Mouse (Mus musculus) forebrain, embryonic 15.5 days (tissue): ENCODE data around the gene Fam89b. TPM values are rescaled to one million over a fixed set of nuclear protein-coding genes. Genes with fewer than 3 reads are reported as not detected.

ENCODE experiments used
- ATAC-seq: fragments of 200-750 bp; cut with Nextera tagmentation; replicated peaks from 2 replicates; pipeline ENCODE4 v1.8.0; 2017; ENCODE audit warnings: mild to moderate bottlenecking, moderate TSS enrichment, moderate library complexity
- H3K27ac ChIP-seq: fragments of 300-500 bp; sonication (generic); replicated peaks from 2 replicates; pipeline ENCODE4 v1.5.1; 2015; ENCODE audit warnings: mild to moderate bottlenecking, inconsistent platforms
- H3K27me3 ChIP-seq: fragments of 300-500 bp; sonication (generic); 2 replicates; pipeline ENCODE4 v1.6.1; 2015; ENCODE audit warnings: inconsistent platforms
- H3K36me3 ChIP-seq: fragments of 300-500 bp; sonication (generic); 2 replicates; pipeline ENCODE4 v1.6.1; 2015; ENCODE audit warnings: mild to moderate bottlenecking, inconsistent platforms
- H3K4me1 ChIP-seq: fragments of 300-500 bp; sonication (generic); 2 replicates; pipeline ENCODE4 v1.6.1; 2015; ENCODE audit warnings: inconsistent platforms
- H3K4me2 ChIP-seq: fragments of 300-500 bp; sonication (generic); replicated peaks from 2 replicates; pipeline ENCODE4 v1.6.1; 2015; ENCODE audit warnings: mild to moderate bottlenecking, inconsistent platforms
- H3K4me3 ChIP-seq: fragments of 300-500 bp; sonication (generic); 2 replicates; pipeline ENCODE4 v1.5.1; 2015; ENCODE audit warnings: mild to moderate bottlenecking, inconsistent platforms
- H3K9ac ChIP-seq: fragments of 300-500 bp; sonication (generic); replicated peaks from 2 replicates; pipeline ENCODE4 v1.6.1; 2015; ENCODE audit warnings: mild to moderate bottlenecking, inconsistent platforms
- H3K9me3 ChIP-seq: fragments of 300-500 bp; sonication (generic); 2 replicates; pipeline ENCODE4 v1.6.1; 2016; ENCODE audit warnings: inconsistent platforms
- WGBS: fragments of 180-500 bp; shearing (Covaris S2); methylation state at CpG from one replicate; pipeline ENCODE4 v1.1.7; 2015; ENCODE audit warnings: mixed read lengths; 5-methylcytosine and 5-hydroxymethylcytosine counted together
- polyA plus RNA-seq: library from polyadenylated mRNA; unstranded; fragments of >200 nt; fragmentation: Nextera tagmentation; extraction: Ambion mirVana; gene quantifications from 2 replicates; pipeline ENCODE4 v1.2.1, GENCODE M21; 2015

The Fam89b gene
- polyA plus RNA-seq, 1 experiment from 2014 or later, result 190 TPM

GRCm38 (mm10) chr19:5716955-5717354 is 12.5 kb downstream of the Fam89b start:
- no peaks in the 10 kb centered on the region for H3K9me3 ChIP-seq
- H3K4me2 ChIP-seq, result no peak overlapping the region
- H3K36me3 ChIP-seq, result peaks cover 63% of the 10 kb centered on the region
- 60% methylated on average over 10 of the region's 10 CpGs for WGBS
- H3K4me3 ChIP-seq, result no peak overlapping the region
- H3K9ac ChIP-seq, result no peak overlapping the region
- no peaks in the 10 kb centered on the region for H3K27me3 ChIP-seq
- H3K4me1 ChIP-seq, result peaks cover 19% of the 10 kb centered on the region
- H3K27ac ChIP-seq, result peak overlapping the region; percentile 27; the same call in 1 of the 2 replicates
- no peak for ATAC-seq

GRCm38 (mm10) chr19:5715793-5716688 is 13.4 kb downstream of the Fam89b start:
- Histone ChIP-seq H3K4me1 (peaks cover 19% of the 10 kb centered on the region), H3K4me2 (peak overlapping the region; percentile 33), H3K36me3 (peaks cover 57% of the 10 kb centered on the region), H3K27me3 (no peaks in the 10 kb centered on the region), H3K9me3 (no peaks in the 10 kb centered on the region), H3K9ac (peak overlapping the region; percentile 41), H3K4me3 (peak overlapping the region; percentile 27), H3K27ac (0 out of 2 replicates have a peak overlapping the region, but pooled peaks have one; percentile 43)
- ATAC-seq, result peak; percentile 67
- 17% methylated on average over 43 of the region's 43 CpGs for WGBS

GRCm38 (mm10) chr19:5713730-5714129 is 15.7 kb downstream of the Fam89b start:
- no peak for ATAC-seq
- H3K27me3 ChIP-seq, result no peaks in the 10 kb centered on the region
- H3K27ac ChIP-seq, result no peak overlapping the region
- H3K9me3 ChIP-seq, result no peaks in the 10 kb centered on the region
- no peak overlapping the region for H3K4me3 ChIP-seq
- no peak overlapping the region for H3K9ac ChIP-seq
- peaks cover 19% of the 10 kb centered on the region for H3K4me1 ChIP-seq
- peaks cover 52% of the 10 kb centered on the region for H3K36me3 ChIP-seq
- whole genome bisulfite sequencing, result 15% methylated on average over 2 of the region's 2 CpGs
- H3K4me2 ChIP-seq, result no peak overlapping the region; the same call in 1 of the 2 replicates

DNA sequence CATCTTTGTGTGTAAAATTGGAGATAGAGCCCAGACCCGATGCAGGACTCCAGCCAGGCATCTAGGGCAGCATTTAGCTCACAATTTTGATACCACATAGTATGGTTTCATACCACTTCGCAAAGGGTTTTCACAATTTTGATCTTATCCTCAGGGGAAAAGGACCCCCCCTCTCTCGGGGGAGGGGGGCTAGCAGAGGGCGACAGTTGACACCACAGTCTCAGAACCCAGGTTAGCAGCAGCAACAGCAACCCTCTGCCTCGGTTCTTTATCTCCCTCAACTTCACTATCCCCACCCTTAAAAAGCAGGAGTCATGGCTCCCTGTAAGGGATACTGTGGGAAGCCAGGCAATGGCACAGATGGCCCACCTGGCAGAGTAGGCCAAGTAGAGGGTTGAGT is 16.2 kb downstream of the Fam89b start:
- H3K4me1 ChIP-seq, result peaks cover 19% of the 10 kb centered on the region
- no peak for ATAC-seq
- no peaks in the 10 kb centered on the region for H3K27me3 ChIP-seq
- H3K9me3 ChIP-seq, result no peaks in the 10 kb centered on the region
- no peak overlapping the region for H3K27ac ChIP-seq
- peak overlapping the region; percentile 8; the same call in 1 of the 2 replicates for H3K9ac ChIP-seq
- H3K36me3 ChIP-seq, result peaks cover 53% of the 10 kb centered on the region
- WGBS, result 82% methylated on average over 5 of the region's 5 CpGs
- no peak overlapping the region for H3K4me3 ChIP-seq
- H3K4me2 ChIP-seq, result no peak overlapping the region

- Histone ChIP-seq H3K36me3 (peaks cover 56% of the 10 kb centered on the region), H3K27me3 (no peaks in the 10 kb centered on the region), H3K4me2 (no peak overlapping the region), H3K9me3 (no peaks in the 10 kb centered on the region), H3K9ac (no peak overlapping the region), H3K27ac (no peak overlapping the region), H3K4me3 (no peak overlapping the region), H3K4me1 (peaks cover 18% of the 10 kb centered on the region)
- 95% methylated on average over 14 of the region's 14 CpGs for WGBS
- ATAC-seq, result no peak
Measured at GRCm38 (mm10) chr19:5711907-5712460, 17.5 kb downstream of the Fam89b start.

DNA sequence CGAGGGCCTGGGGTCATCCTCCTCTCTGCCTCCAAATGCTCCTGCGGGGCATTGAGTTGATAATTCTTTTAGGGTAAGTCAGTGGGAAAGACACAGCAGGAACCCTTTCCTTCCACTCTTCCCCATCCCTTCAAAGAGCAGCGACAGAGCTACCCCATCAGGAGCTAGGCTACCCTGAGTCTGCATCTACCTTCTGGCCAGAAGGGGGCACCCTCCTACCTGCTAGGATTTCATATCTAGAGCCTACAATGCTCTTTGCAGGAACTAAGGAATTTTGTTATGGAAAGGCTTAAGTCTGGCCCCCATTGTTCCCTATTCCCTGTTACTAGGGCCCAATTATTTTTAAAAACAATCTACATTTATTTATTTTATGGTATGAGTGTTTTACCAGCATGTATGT is 18.2 kb downstream of the Fam89b start:
- 5% methylated on average over 3 of the region's 3 CpGs for WGBS
- Histone ChIP-seq H3K27me3 (no peaks in the 10 kb centered on the region), H3K4me2 (no peak overlapping the region), H3K4me3 (no peak overlapping the region), H3K4me1 (peaks cover 10% of the 10 kb centered on the region), H3K9ac (no peak overlapping the region), H3K27ac (no peak overlapping the region), H3K36me3 (peaks cover 59% of the 10 kb centered on the region), H3K9me3 (no peaks in the 10 kb centered on the region)
- no peak for ATAC-seq

GRCm38 (mm10) chr19:5710581-5710980 is 18.9 kb downstream of the Fam89b start:
- Histone ChIP-seq H3K27me3 (no peaks in the 10 kb centered on the region), H3K9me3 (no peaks in the 10 kb centered on the region), H3K27ac (no peak overlapping the region), H3K4me1 (peaks cover 7% of the 10 kb centered on the region; the same call in 1 of the 2 replicates), H3K4me3 (no peak overlapping the region), H3K4me2 (no peak overlapping the region), H3K36me3 (peaks cover 59% of the 10 kb centered on the region), H3K9ac (no peak overlapping the region)
- 81% methylated on average over 8 of the region's 8 CpGs for WGBS
- ATAC-seq, result no peak

GRCm38 (mm10) chr19:5710068-5710467 is 19.4 kb downstream of the Fam89b start:
- ATAC-seq, result no peak
- no peaks in the 10 kb centered on the region for H3K9me3 ChIP-seq
- H3K9ac ChIP-seq, result no peak overlapping the region
- H3K27ac ChIP-seq, result no peak overlapping the region
- no peak overlapping the region for H3K4me3 ChIP-seq
- H3K4me1 ChIP-seq, result peaks cover 7% of the 10 kb centered on the region; the same call in 1 of the 2 replicates
- 94% methylated on average over 6 of the region's 6 CpGs for WGBS
- H3K27me3 ChIP-seq, result no peaks in the 10 kb centered on the region
- H3K36me3 ChIP-seq, result peaks cover 59% of the 10 kb centered on the region
- no peak overlapping the region for H3K4me2 ChIP-seq

- 48% methylated on average over 10 of the region's 10 CpGs for WGBS
- H3K4me3 ChIP-seq, result no peak overlapping the region
Measured at GRCm38 (mm10) chr19:5704801-5705571, 24.5 kb downstream of the Fam89b start.

DNA sequence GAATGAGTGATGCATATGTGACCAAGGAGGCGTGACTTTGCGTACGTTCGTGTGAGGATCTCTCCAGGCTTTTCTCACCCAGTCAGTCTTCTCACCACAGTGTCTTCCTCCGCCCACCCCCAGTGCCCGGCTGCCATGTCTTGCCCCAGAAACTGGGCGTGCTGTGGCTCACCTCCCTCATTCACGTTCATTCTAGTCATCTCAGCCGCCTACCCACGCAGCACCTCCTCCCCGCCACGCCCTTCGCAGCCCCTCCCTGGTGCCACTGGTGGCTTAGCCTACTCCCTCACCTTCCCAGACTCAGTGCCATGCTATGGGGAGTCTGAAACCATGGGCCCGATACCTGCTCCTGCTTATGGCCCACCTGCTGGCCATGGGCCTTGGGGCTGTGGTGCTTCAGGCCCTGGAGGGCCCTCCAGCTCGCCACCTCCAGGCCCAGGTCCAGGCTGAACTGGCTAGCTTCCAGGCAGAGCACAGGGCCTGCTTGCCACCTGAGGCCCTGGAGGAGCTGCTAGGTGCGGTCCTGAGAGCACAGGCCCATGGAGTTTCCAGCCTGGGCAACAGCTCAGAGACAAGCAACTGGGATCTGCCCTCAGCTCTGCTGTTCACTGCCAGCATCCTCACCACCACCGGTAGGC is 25.2 kb downstream of the Fam89b start, which contains the start of gene Kcnk7:
Kcnk7 (plus strand) TSS at position 205 of the 638 bp plus-strand sequence.
- no peak for ATAC-seq
- Histone ChIP-seq H3K4me3 (no peak within 1 kb of the TSS), H3K27me3 (no peaks in the 10 kb centered on the region), H3K27ac (no peak within 1 kb of the TSS; the same call in 1 of the 2 replicates), H3K4me1 (no peaks in the 10 kb centered on the region), H3K36me3 (peaks cover 65% of the 10 kb centered on the region), H3K4me2 (no peak within 1 kb of the TSS), H3K9me3 (no peaks in the 10 kb centered on the region), H3K9ac (no peak within 1 kb of the TSS)
- WGBS, result 81% methylated on average over 17 of the region's 17 CpGs

More at GRCm38 (mm10) chr19:5704801-5705571, 24.5 kb downstream of the Fam89b start:
- peaks cover 62% of the 10 kb centered on the region for H3K36me3 ChIP-seq
- H3K9me3 ChIP-seq, result no peaks in the 10 kb centered on the region
- no peak for ATAC-seq
- H3K9ac ChIP-seq, result no peak overlapping the region
- no peak overlapping the region for H3K4me2 ChIP-seq
- no peaks in the 10 kb centered on the region for H3K4me1 ChIP-seq
- no peaks in the 10 kb centered on the region for H3K27me3 ChIP-seq
- H3K27ac ChIP-seq, result no peak overlapping the region; the same call in 1 of the 2 replicates

GRCm38 (mm10) chr19:5695849-5696462 is 33.5 kb downstream of the Fam89b start:
- H3K4me1 ChIP-seq, result peaks cover 26% of the 10 kb centered on the region
- H3K27me3 ChIP-seq, result no peaks in the 10 kb centered on the region
- H3K9ac ChIP-seq, result no peak overlapping the region; the same call in 1 of the 2 replicates
- no peaks in the 10 kb centered on the region for H3K9me3 ChIP-seq
- 0 out of 2 replicates have a peak overlapping the region, but pooled peaks have one; percentile 6 for H3K27ac ChIP-seq
- 5% methylated on average over 41 of the region's 41 CpGs for WGBS
- H3K4me3 ChIP-seq, result peak overlapping the region; percentile 38
- ATAC-seq, result peak; percentile 62
- H3K4me2 ChIP-seq, result peak overlapping the region; percentile 50
- peaks cover 40% of the 10 kb centered on the region for H3K36me3 ChIP-seq
